Mouse (Mus musculus): ENCODE measurements around the gene Tnrc6c.

DNA sequence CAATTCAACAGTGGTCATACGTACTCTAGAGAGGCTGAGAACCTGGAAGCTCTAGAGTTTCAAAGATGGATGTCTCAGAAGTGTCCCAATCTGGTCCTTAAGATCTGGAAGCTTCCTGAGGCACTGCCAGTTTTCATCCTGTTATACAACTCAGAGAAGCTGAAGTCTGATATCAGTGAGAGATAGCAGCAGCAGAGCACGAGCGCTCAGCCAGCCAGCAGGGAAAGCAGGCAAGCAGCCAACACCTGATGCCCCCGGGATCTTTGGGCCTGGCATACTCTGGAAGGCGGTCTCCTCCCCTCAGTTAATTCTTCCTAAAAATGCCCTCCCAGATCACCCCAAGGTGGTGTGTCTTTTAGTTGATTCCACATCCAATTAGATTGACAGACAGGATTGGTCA is 13.7 kb downstream of the Tnrc6c start:
- TF ChIP-seq CTCF (IDR thresholded peaks at IDR 0.05) (no peak), EP300 (IDR thresholded peaks at IDR 0.05) (no peak)

Measured in lung, postnatal 0 days (tissue).